Mouse (Mus musculus) forebrain, embryonic 15.5 days (tissue): Measurements from ENCODE around the gene Tmem128. TPM values are rescaled to one million over a fixed set of nuclear protein-coding genes. Genes with fewer than 3 reads are reported as not detected.
A peak's percentile ranks its signal among the peaks of the same experiment; 100 is the strongest.

Experiments used
- ATAC-seq: fragments of 200-750 bp; cut with Nextera tagmentation; replicated peaks from 2 replicates; pipeline ENCODE4 v1.8.0; 2017; ENCODE audit warnings: mild to moderate bottlenecking, moderate TSS enrichment, moderate library complexity
- H3K27ac ChIP-seq: fragments of 300-500 bp; sonication (generic); replicated peaks from 2 replicates; pipeline ENCODE4 v1.5.1; 2015; ENCODE audit warnings: mild to moderate bottlenecking, inconsistent platforms
- H3K27me3 ChIP-seq: fragments of 300-500 bp; sonication (generic); 2 replicates; pipeline ENCODE4 v1.6.1; 2015; ENCODE audit warnings: inconsistent platforms
- H3K36me3 ChIP-seq: fragments of 300-500 bp; sonication (generic); 2 replicates; pipeline ENCODE4 v1.6.1; 2015; ENCODE audit warnings: mild to moderate bottlenecking, inconsistent platforms
- H3K4me1 ChIP-seq: fragments of 300-500 bp; sonication (generic); 2 replicates; pipeline ENCODE4 v1.6.1; 2015; ENCODE audit warnings: inconsistent platforms
- H3K4me2 ChIP-seq: fragments of 300-500 bp; sonication (generic); replicated peaks from 2 replicates; pipeline ENCODE4 v1.6.1; 2015; ENCODE audit warnings: mild to moderate bottlenecking, inconsistent platforms
- H3K4me3 ChIP-seq: fragments of 300-500 bp; sonication (generic); 2 replicates; pipeline ENCODE4 v1.5.1; 2015; ENCODE audit warnings: mild to moderate bottlenecking, inconsistent platforms
- H3K9ac ChIP-seq: fragments of 300-500 bp; sonication (generic); replicated peaks from 2 replicates; pipeline ENCODE4 v1.6.1; 2015; ENCODE audit warnings: mild to moderate bottlenecking, inconsistent platforms
- H3K9me3 ChIP-seq: fragments of 300-500 bp; sonication (generic); 2 replicates; pipeline ENCODE4 v1.6.1; 2016; ENCODE audit warnings: inconsistent platforms
- WGBS: fragments of 180-500 bp; shearing (Covaris S2); methylation state at CpG from one replicate; pipeline ENCODE4 v1.1.7; 2015; ENCODE audit warnings: mixed read lengths; 5-methylcytosine and 5-hydroxymethylcytosine counted together
- polyA plus RNA-seq: library from polyadenylated mRNA; unstranded; fragments of >200 nt; fragmentation: Nextera tagmentation; extraction: Ambion mirVana; gene quantifications from 2 replicates; pipeline ENCODE4 v1.2.1, GENCODE M21; 2015

Tmem128 gene
- 94.0 and 95.0 TPM in 2 replicates for polyA plus RNA-seq

GRCm38 (mm10) chr5:38260107-38260682 is at the start of gene Tmem128:
Tmem128 (plus strand) TSS chr5:38260185.
- Histone ChIP-seq H3K9me3 (no peaks in the 10 kb centered on the region), H3K27ac (peak within 1 kb of the TSS; percentile 72), H3K4me2 (peak within 1 kb of the TSS; percentile 88), H3K36me3 (peaks cover 29% of the 10 kb centered on the region), H3K27me3 (no peaks in the 10 kb centered on the region), H3K9ac (peak within 1 kb of the TSS; percentile 78), H3K4me1 (peaks cover 8% of the 10 kb centered on the region), H3K4me3 (peak within 1 kb of the TSS; percentile 62)
- ATAC-seq = peak; percentile 78
- under 1% methylated on average over 40 of the region's 40 CpGs for WGBS

GRCm38 (mm10) chr5:38211691-38212090 is 48.3 kb upstream of the Tmem128 start:
- peaks cover 6% of the 10 kb centered on the region for H3K4me1 ChIP-seq
- peaks cover 73% of the 10 kb centered on the region for H3K36me3 ChIP-seq
- no peak overlapping the region for H3K4me2 ChIP-seq
- no peaks in the 10 kb centered on the region for H3K27me3 ChIP-seq
- no peak overlapping the region for H3K4me3 ChIP-seq
- ATAC-seq = no peak
- H3K9ac ChIP-seq = no peak overlapping the region
- no peaks in the 10 kb centered on the region for H3K9me3 ChIP-seq
- WGBS = 88% methylated on average over 8 of the region's 8 CpGs
- no peak overlapping the region for H3K27ac ChIP-seq

GRCm38 (mm10) chr5:38213009-38213408 is 47.0 kb upstream of the Tmem128 start:
- Histone ChIP-seq H3K36me3 (peaks cover 76% of the 10 kb centered on the region), H3K9ac (no peak overlapping the region), H3K9me3 (no peaks in the 10 kb centered on the region), H3K4me1 (no peaks in the 10 kb centered on the region), H3K4me3 (no peak overlapping the region), H3K4me2 (no peak overlapping the region), H3K27ac (no peak overlapping the region), H3K27me3 (no peaks in the 10 kb centered on the region)
- WGBS = 95% methylated on average over 6 of the region's 6 CpGs
- ATAC-seq = no peak

GRCm38 (mm10) chr5:38219771-38220307 is 40.1 kb upstream of the Tmem128 start:
- H3K4me3 ChIP-seq = peak overlapping the region; percentile 95
- WGBS = 1% methylated on average over 35 of the region's 35 CpGs
- peak; percentile 87 for ATAC-seq
- H3K9ac ChIP-seq = peak overlapping the region; percentile 91
- peaks cover 21% of the 10 kb centered on the region for H3K36me3 ChIP-seq
- H3K9me3 ChIP-seq = no peaks in the 10 kb centered on the region
- peak overlapping the region; percentile 91 for H3K4me2 ChIP-seq
- H3K27ac ChIP-seq = peak overlapping the region; percentile 91
- H3K27me3 ChIP-seq = no peaks in the 10 kb centered on the region
- H3K4me1 ChIP-seq = peaks cover 22% of the 10 kb centered on the region

- H3K27ac ChIP-seq = peak within 1 kb of the TSS; percentile 91
- 0% methylated on average over 54 of the region's 55 CpGs for WGBS
- peak within 1 kb of the TSS; percentile 91 for H3K4me2 ChIP-seq
- ATAC-seq = peak; percentile 93
- peak within 1 kb of the TSS; percentile 91 for H3K9ac ChIP-seq
- no peaks in the 10 kb centered on the region for H3K9me3 ChIP-seq
- H3K4me3 ChIP-seq = peak within 1 kb of the TSS; percentile 95
- peaks cover 20% of the 10 kb centered on the region for H3K36me3 ChIP-seq
- H3K27me3 ChIP-seq = no peaks in the 10 kb centered on the region
- H3K4me1 ChIP-seq = peaks cover 22% of the 10 kb centered on the region
Observed at GRCm38 (mm10) chr5:38220328-38220912, 39.6 kb upstream of the Tmem128 start, which contains the start of the genes Zbtb49 and Lyar. Zbtb49 (minus strand) TSS chr5:38220457. Lyar (plus strand) TSS chr5:38220470.

- H3K4me2 ChIP-seq = no peak overlapping the region
- no peaks in the 10 kb centered on the region for H3K4me1 ChIP-seq
- 70% methylated on average over 4 of the region's 4 CpGs for WGBS
- no peak overlapping the region for H3K4me3 ChIP-seq
- H3K36me3 ChIP-seq = peaks cover 31% of the 10 kb centered on the region
- no peaks in the 10 kb centered on the region for H3K27me3 ChIP-seq
- no peak overlapping the region for H3K9ac ChIP-seq
- H3K9me3 ChIP-seq = no peaks in the 10 kb centered on the region
- ATAC-seq = no peak
- H3K27ac ChIP-seq = no peak overlapping the region
Observed at GRCm38 (mm10) chr5:38235422-38235821, 24.6 kb upstream of the Tmem128 start.

GRCm38 (mm10) chr5:38236627-38237026 is 23.4 kb upstream of the Tmem128 start:
- H3K9ac ChIP-seq = no peak overlapping the region
- no peak overlapping the region for H3K27ac ChIP-seq
- H3K27me3 ChIP-seq = no peaks in the 10 kb centered on the region
- no peaks in the 10 kb centered on the region for H3K4me1 ChIP-seq
- WGBS = 92% methylated on average over 2 of the region's 2 CpGs
- H3K4me2 ChIP-seq = no peak overlapping the region
- H3K36me3 ChIP-seq = peaks cover 22% of the 10 kb centered on the region
- no peaks in the 10 kb centered on the region for H3K9me3 ChIP-seq
- no peak for ATAC-seq
- no peak overlapping the region for H3K4me3 ChIP-seq

GRCm38 (mm10) chr5:38240727-38241472 is 19.1 kb upstream of the Tmem128 start:
- Histone ChIP-seq H3K4me3 (no peak overlapping the region), H3K27ac (no peak overlapping the region), H3K4me2 (no peak overlapping the region), H3K27me3 (no peaks in the 10 kb centered on the region), H3K4me1 (no peaks in the 10 kb centered on the region), H3K36me3 (no peaks in the 10 kb centered on the region), H3K9me3 (no peaks in the 10 kb centered on the region), H3K9ac (no peak overlapping the region)
- no peak for ATAC-seq
- 32% methylated on average over 5 of the region's 5 CpGs for WGBS

GRCm38 (mm10) chr5:38241473-38241834 is 18.5 kb upstream of the Tmem128 start:
- Histone ChIP-seq H3K4me2 (no peak overlapping the region), H3K36me3 (no peaks in the 10 kb centered on the region), H3K9ac (no peak overlapping the region), H3K27me3 (no peaks in the 10 kb centered on the region), H3K27ac (no peak overlapping the region), H3K4me1 (no peaks in the 10 kb centered on the region), H3K9me3 (no peaks in the 10 kb centered on the region), H3K4me3 (no peak overlapping the region)
- no peak for ATAC-seq
- 69% methylated on average over 3 of the region's 3 CpGs for WGBS

- no peaks in the 10 kb centered on the region for H3K4me1 ChIP-seq
- WGBS = 84% methylated on average over 6 of the region's 6 CpGs
- H3K27me3 ChIP-seq = no peaks in the 10 kb centered on the region
- no peak overlapping the region for H3K9ac ChIP-seq
- no peak overlapping the region for H3K4me2 ChIP-seq
- no peak overlapping the region for H3K27ac ChIP-seq
- H3K4me3 ChIP-seq = no peak overlapping the region
- H3K36me3 ChIP-seq = no peaks in the 10 kb centered on the region
- no peaks in the 10 kb centered on the region for H3K9me3 ChIP-seq
- no peak for ATAC-seq
Observed at GRCm38 (mm10) chr5:38241966-38242365, 18.0 kb upstream of the Tmem128 start.

- no peaks in the 10 kb centered on the region for H3K9me3 ChIP-seq
- H3K9ac ChIP-seq = no peak overlapping the region
- WGBS = 45% methylated on average over 4 of the region's 4 CpGs
- no peaks in the 10 kb centered on the region for H3K36me3 ChIP-seq
- no peak for ATAC-seq
- no peaks in the 10 kb centered on the region for H3K4me1 ChIP-seq
- no peak overlapping the region for H3K4me3 ChIP-seq
- no peaks in the 10 kb centered on the region for H3K27me3 ChIP-seq
- H3K27ac ChIP-seq = no peak overlapping the region
- H3K4me2 ChIP-seq = no peak overlapping the region
Observed at GRCm38 (mm10) chr5:38255195-38255594, 4.8 kb upstream of the Tmem128 start.

- WGBS = 93% methylated on average over 3 of the region's 3 CpGs
- Histone ChIP-seq H3K4me2 (no peak overlapping the region), H3K27me3 (no peaks in the 10 kb centered on the region), H3K4me3 (no peak overlapping the region), H3K4me1 (peaks cover under 1% of the 10 kb centered on the region; the same call in 1 of the 2 replicates), H3K27ac (no peak overlapping the region), H3K9me3 (no peaks in the 10 kb centered on the region), H3K36me3 (no peaks in the 10 kb centered on the region), H3K9ac (no peak overlapping the region)
- no peak for ATAC-seq
Observed at GRCm38 (mm10) chr5:38255644-38256043, 4.3 kb upstream of the Tmem128 start.
